Mouse (Mus musculus) brown adipose tissue, adult 24 weeks (tissue): Measurements from ENCODE around the gene Vps33b. TPM values are rescaled to one million over a fixed set of nuclear protein-coding genes. Genes with fewer than 3 reads are reported as not detected.

Source experiments
- H3K27ac ChIP-seq: fragments of 200-500 bp; replicated peaks from 2 replicates; pipeline ENCODE4 v1.5.1; 2012; ENCODE audit warnings: low read depth, mild to moderate bottlenecking, low read length
- H3K4me1 ChIP-seq: fragments of 200-500 bp; 2 replicates; pipeline ENCODE4 v1.6.1; 2012; ENCODE audit warnings: low read length, mixed read lengths; ENCODE audit not compliant: control insufficient read depth, insufficient read depth, insufficient read length
- H3K4me3 ChIP-seq: fragments of 200-500 bp; 2 replicates; pipeline ENCODE4 v1.5.1; 2012; ENCODE audit warnings: low read depth, mild to moderate bottlenecking, low read length, moderate library complexity; ENCODE audit not compliant: insufficient read depth
- polyA plus RNA-seq: library from polyadenylated mRNA; stranded (reverse); fragments of >200 nt; gene quantifications from 2 replicates; pipeline ENCODE4 v1.2.4, GENCODE M21; 2012; ENCODE audit not compliant: missing spikeins, insufficient read depth, insufficient read length

The Vps33b gene
- polyA plus RNA-seq, 1 experiment = 6.4 TPM

DNA sequence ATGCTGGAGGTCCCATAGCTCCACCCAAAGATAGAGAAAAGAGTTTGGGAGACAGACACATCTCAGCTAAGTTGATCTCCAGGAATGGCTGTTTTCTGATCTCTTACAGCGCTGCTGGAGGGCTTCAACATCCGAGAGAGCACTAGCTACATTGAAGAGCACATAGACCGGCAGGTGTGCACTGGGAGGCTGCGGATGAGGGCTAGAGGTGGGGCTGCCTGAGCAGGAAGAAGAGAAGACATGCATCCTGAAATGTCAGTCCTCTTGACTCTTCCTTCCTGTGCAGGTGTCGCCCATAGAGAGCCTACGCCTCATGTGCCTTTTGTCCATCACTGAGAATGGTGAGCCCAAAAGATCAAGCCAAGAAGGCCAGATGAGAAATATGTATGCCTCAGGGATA, 16.3 kb downstream of the Vps33b start:
- Histone ChIP-seq H3K27ac (no peak overlapping the region), H3K4me3 (no peak overlapping the region), H3K4me1 (no peaks in the 10 kb centered on the region)

DNA sequence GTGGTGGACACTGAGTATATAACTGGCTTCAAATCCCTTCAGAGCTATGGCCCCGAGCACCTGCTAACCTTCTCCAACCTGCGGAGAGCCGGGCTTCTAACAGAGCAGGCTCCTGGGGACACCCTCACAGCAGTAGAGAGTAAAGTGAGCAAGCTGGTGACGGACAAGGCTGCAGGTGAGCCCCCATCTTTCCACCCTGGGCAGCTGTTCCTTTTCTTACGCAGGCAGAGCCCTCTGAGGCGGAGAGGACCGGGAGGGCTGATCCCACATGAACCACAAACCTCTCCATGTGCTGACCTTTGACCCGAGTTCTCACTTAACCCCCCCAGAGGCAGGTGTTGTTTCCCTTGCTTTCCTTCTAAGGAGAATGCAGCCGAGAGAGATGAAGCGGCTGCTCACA, 18.3 kb downstream of the Vps33b start:
- Histone ChIP-seq H3K4me3 (no peak overlapping the region), H3K4me1 (no peaks in the 10 kb centered on the region), H3K27ac (no peak overlapping the region)

DNA sequence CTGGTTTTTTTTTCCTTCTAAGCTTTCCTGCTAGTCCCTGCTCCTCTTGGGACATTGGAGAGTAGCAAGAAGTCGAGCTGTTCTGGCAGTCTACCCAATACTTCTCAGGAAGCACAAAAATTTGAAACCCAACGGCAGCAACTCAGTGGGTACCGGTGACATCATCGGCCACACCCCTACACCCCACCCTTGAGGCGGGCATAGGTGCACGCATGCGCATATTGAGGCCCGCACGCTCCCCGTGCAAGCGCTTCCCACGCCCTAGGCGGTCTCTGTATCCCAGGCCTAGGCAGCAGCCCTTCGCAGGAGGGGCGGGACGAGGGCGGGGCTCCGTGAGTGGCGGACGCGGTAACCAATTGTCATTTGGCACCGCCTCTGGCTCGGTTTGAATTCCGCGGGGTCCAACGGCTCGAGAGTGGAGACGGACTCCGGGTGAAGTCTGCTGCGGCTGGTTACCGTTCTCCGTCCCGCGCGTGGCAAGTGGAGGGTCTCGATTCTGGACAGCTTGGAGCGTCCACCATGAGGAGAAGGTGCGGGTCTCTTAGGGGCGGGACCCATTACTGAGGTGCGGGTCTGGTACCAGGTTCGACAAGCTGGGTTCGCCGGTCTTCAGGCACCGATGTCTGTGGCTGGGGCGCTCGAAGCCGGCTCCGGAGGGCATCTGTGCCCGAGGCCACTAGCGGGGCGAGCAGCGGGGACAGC, 24.8 kb downstream of the Vps33b start, which contains the start of gene Prc1:
Prc1 (plus strand) TSS at position 389 of the 702 bp plus-strand sequence.
- H3K4me3 ChIP-seq = peak within 1 kb of the TSS; percentile 58
- no peaks in the 10 kb centered on the region for H3K4me1 ChIP-seq
- H3K27ac ChIP-seq = no peak within 1 kb of the TSS

- no peaks in the 10 kb centered on the region for H3K4me1 ChIP-seq
- H3K4me3 ChIP-seq = peak overlapping the region; percentile 58
- no peak overlapping the region for H3K27ac ChIP-seq
These were observed 25.6 kb downstream of the Vps33b start for GRCm38 (mm10) chr7:80294764-80295648.

- H3K4me1 ChIP-seq = no peaks in the 10 kb centered on the region
- H3K4me3 ChIP-seq = no peak overlapping the region
- no peak overlapping the region for H3K27ac ChIP-seq
These were observed 27.0 kb downstream of the Vps33b start for GRCm38 (mm10) chr7:80296462-80296861.

DNA sequence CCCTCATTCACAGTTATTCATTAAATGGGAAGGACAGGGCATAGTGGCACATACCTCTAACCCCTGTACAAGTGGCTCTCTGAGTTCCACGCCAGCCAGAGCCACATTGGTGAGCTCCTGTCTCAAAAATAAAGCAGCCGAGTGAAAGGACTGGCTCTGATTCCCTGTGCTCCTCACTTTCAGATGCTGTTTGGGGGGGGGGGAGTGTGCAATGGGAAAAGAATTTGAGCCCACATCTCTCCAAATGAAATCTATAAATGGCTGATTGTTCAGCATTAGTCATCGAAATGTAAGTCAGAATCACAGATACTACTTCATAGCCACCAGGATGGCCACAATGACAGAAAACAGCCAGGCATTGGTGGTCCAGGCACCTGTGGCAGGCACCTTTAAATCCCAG, 27.6 kb downstream of the Vps33b start:
- no peaks in the 10 kb centered on the region for H3K4me1 ChIP-seq
- no peak overlapping the region for H3K4me3 ChIP-seq
- no peak overlapping the region for H3K27ac ChIP-seq

GRCm38 (mm10) chr7:80298754-80299153, 29.3 kb downstream of the Vps33b start:
- H3K4me1 ChIP-seq = no peaks in the 10 kb centered on the region
- no peak overlapping the region for H3K27ac ChIP-seq
- no peak overlapping the region for H3K4me3 ChIP-seq

DNA sequence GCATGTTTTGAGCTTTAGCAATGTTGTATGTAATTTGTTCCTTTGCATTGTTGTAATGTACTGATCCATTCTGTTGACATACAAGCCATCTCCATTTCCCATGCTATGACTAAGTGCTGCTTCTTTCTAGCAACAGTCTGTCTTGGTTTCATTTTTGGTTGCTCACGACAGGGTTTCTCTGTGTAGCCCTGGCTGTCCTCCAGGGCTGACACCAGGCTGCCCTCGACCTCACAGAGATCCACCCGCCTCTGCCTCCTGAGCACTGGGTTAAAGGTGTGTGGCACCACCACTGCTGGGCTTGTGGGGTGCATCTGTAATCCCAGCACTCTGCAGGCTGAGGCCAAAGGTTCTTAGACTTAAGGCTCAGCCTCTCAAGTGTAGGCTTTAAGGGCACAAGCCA, 30.1 kb downstream of the Vps33b start:
- Histone ChIP-seq H3K4me3 (no peak overlapping the region), H3K27ac (no peak overlapping the region), H3K4me1 (no peaks in the 10 kb centered on the region)

- H3K4me3 ChIP-seq = no peak overlapping the region
- H3K4me1 ChIP-seq = no peaks in the 10 kb centered on the region
- no peak overlapping the region for H3K27ac ChIP-seq
These were observed 32.1 kb downstream of the Vps33b start for GRCm38 (mm10) chr7:80301522-80301921.

GRCm38 (mm10) chr7:80307766-80308165, 38.3 kb downstream of the Vps33b start:
- Histone ChIP-seq H3K4me1 (no peaks in the 10 kb centered on the region), H3K4me3 (no peak overlapping the region)

GRCm38 (mm10) chr7:80310771-80311170, 41.3 kb downstream of the Vps33b start:
- Histone ChIP-seq H3K4me3 (no peak overlapping the region), H3K27ac (no peak overlapping the region), H3K4me1 (no peaks in the 10 kb centered on the region)

More at GRCm38 (mm10) chr7:80307766-80308165, 38.3 kb downstream of the Vps33b start:
- no peak overlapping the region for H3K27ac ChIP-seq

DNA sequence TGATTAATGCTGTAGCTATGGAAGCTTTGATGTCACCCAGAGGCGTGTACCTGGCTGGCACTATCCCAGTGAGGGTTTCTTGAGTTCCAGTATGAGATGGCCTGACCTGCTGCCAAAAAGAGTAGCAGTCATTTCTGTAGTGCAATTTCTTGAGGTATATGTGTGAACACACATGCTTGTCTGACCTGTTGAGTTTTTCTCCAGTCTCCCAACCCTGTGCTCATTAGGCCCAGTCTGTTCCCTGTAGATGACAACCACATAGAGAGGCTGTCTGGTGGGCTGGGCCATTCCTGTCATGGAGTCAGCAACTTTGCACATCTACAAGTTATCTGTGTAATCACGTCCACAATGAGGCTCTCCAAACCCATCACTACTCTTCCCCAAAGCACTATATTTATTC, 46.3 kb downstream of the Vps33b start:
- Histone ChIP-seq H3K4me1 (no peaks in the 10 kb centered on the region), H3K27ac (no peak overlapping the region), H3K4me3 (no peak overlapping the region)

DNA sequence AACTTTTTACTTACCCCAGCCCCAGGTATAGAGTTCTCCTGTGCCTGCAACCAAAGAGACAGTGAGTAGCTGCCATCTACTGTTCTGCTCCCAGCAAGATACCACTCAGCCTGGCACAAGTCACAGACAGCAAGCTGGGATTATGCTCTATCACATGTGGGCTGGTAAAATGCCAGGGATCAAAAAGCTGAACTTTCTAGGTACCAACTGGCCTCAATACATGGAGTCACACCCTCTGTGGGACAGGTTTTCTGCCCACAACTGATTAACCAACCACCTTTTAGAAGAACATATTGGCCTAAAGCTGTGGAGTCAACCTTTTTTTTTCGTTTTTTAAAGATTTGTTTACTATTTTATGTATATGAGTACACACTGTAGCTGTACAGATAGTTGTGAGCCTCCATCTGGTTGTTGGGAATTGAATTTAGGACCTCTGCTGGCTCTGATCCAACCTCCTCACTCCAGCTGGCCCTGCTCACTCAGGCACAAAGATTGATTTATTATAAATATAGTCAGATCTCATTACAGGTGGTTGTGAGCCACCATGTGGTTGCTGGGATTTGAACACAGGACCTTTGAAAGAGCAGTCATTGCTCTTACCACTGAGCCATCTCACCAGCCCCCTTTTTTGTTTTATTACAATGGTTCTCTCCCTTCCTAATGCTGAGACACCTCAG, 48.1 kb downstream of the Vps33b start:
- Histone ChIP-seq H3K4me1 (no peaks in the 10 kb centered on the region), H3K4me3 (no peak overlapping the region), H3K27ac (no peak overlapping the region)

GRCm38 (mm10) chr7:80318670-80319069, 49.2 kb downstream of the Vps33b start:
- Histone ChIP-seq H3K27ac (no peak overlapping the region), H3K4me1 (peaks cover 2% of the 10 kb centered on the region; the same call in 1 of the 2 replicates), H3K4me3 (no peak overlapping the region)

DNA sequence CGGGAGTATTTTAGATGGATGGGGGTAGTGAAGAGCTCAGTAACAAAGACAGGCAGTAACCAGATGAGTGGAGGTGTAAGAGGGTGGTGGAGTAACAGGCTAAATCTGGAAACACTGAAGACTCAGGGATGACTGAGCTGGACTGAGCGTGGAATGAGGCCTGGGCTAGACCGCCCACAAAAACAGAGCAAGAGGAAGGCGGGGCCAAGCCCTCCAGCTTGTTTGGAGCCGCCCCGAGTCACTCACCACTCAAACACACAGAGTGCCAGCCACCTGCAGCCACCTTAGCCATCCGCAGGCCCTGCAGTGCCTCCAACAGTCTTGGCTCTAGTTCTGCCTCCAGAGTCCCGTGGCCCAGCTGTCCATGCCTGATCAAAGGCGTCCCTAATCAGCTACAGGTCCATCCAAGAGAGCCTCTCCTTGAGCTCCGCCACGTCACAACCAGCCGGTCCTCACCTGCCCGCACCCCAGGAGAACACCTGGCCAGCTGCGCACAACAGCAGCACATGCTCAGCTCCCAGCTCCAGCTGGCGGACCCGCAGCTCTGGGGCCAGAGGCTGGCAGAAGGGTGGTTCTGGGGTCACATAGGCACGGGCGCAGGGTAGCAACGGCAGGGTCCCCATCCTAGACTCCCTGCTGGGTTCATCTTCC, 50.5 kb downstream of the Vps33b start:
- Histone ChIP-seq H3K27ac (no peak overlapping the region), H3K4me3 (no peak overlapping the region), H3K4me1 (peaks cover 2% of the 10 kb centered on the region; the same call in 1 of the 2 replicates)
